Mouse (Mus musculus): ENCODE results near the gene Gpt2.

Gpt2 gene

DNA sequence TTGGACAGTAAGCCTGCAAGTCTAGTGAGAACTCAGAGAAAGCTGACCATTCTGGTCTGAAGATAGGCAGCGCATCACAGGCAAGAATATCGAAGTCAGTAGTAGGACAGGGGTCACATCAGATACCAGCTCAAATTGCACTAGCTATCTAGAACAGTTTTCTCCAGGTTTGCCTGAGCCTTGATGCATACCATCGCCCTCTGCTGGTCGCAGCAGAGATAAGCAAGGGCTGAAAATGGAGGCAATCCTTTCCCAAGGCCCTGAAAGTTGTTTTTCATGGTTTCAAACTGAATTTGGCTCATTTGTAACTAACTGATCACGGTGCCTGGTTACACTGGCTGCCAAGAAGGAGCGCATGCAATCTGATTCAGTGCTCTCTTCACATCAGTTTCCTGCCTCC, 33.7 kb downstream of the Gpt2 start:
- in situ Hi-C loops (cut with MboI), result no loop called here

GRCm38 (mm10) chr8:85528959-85529358, 36.6 kb downstream of the Gpt2 start:
- in situ Hi-C loops (cut with MboI), result no loop called here

- in situ Hi-C loops (cut with MboI), result no loop called here
Measured at GRCm38 (mm10) chr8:85530717-85531116, 38.3 kb downstream of the Gpt2 start.

DNA sequence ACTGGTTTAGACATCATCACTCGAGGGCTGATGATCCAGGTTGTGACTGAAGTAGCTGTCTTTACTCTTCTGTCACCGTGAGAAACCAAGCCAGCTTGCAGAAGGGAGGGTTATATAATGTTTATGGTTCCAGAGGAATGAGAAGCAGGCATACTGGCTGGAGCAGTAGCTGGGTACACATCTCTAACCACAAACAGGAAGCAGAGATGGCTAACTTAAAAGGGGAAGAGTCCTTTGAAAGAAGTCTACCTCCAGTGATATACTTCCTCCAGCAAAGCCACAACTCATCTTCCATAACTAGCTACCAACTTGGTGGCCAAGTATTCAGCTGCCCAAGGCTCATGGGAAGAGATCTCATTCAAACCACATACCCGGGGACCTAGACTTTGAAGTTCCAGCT, 39.1 kb downstream of the Gpt2 start:
- in situ Hi-C loops (cut with MboI), result no loop called here

DNA sequence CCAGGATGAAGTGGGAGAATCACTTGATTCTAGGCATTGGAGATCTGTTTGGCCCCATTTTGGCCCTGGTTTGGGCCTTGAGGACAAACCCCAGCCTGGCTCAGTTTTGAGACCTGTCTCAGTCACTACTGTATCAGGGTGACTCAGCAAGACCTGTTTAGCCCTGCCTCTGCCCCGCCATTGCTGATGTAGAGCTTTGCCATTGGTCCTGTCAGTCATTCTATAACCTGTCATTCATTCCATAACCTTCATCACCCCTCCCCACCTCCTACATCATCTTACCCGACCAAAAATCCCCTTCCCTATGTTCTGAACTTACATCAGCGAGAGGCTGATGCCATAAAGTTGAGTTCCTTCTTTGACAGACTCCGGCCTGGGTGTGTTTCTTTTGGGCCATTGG, 40.5 kb downstream of the Gpt2 start:
- in situ Hi-C loops (cut with MboI), result no loop called here

DNA sequence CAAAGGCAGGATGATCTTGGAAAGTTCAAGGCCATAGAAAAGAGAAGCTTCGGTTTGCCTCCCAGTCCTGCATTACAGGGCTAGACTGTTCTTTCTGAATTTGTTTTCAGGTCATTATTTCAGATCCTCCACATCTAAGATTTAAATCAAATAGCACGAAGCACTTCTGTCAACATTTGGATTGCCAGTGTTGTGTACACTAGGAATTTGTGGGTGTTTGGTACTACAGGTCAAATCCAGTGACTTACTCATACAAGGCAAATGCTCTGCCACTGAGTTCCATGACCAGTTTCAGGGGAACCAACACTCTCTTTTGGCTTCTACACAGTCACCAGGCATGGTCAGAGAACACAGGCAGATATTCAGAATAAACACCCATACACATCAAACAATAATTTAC, 41.1 kb downstream of the Gpt2 start:
- in situ Hi-C loops (cut with MboI), result no loop called here

DNA sequence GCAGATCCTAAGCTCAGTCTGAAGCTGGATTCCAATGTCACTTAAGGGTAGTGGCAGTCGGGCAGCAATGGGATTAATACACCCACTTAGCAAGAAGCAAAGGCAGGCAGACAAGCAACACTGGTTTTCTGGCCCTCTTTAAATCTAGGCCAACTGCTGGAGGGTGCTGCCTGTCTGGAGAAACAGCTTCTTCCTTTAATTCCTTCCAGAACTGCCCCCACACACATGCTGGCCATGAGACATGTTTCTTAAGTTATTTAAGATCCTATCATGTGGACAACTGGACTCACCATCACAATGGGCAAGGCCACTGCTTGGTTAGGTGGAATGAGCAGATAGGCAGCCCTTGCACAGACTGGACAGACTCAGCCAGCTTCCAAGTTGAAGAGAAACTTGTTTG, 41.8 kb downstream of the Gpt2 start:
- in situ Hi-C loops (cut with MboI), result no loop called here

DNA sequence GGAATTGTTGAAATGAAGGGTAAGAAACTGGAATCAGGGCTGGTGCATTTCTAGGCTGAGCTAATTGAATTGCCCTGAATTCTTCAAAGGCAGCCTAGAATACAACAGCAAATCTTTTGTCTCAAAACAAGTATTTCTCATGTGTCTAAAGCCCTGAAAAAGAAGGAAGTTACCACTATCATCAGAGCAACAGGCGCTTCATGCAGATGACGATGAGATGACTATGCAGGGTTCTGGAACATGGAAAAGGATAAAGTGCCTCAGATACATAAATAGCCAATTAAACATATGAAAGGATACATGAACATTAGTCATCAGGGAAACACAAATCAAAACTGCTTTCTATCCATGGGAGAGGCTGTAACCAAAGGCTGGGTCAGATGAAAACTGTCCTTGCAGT, 44.0 kb downstream of the Gpt2 start:
- in situ Hi-C loops (cut with MboI), result no loop called here

- in situ Hi-C loops (cut with MboI), result no loop called here
Measured at GRCm38 (mm10) chr8:85551934-85552333, 59.6 kb downstream of the Gpt2 start.

- in situ Hi-C loops (cut with MboI), result no loop called here
Measured at GRCm38 (mm10) chr8:85554391-85555180, 62.2 kb downstream of the Gpt2 start.

GRCm38 (mm10) chr8:85555181-85556145, 63.1 kb downstream of the Gpt2 start, which contains the start of gene Dnaja2:
TSS of gene Dnaja2 (minus strand) at chr8:85555344.
- in situ Hi-C loops (cut with MboI), result no loop called here

- in situ Hi-C loops (cut with MboI), result no loop called here
Measured at GRCm38 (mm10) chr8:85556986-85557600, 64.7 kb downstream of the Gpt2 start.

DNA sequence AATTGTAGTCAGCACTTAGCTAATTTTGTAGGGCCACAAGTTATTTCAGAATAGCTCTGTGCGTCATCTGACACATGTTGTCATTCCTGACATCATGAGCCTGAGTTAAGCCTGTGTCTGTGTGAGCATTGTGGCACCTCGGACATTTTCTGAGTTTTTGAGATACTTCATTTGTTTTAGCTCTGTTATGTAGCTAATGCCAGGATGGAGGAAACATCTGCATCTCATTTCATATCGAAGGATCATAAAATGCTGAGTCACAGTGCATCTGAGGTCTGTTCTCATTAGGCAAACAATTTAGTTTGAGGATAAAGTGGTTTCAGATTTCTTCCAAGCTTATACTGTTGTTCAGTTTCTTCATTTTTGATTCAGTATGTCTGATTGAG, 65.2 kb downstream of the Gpt2 start:
- in situ Hi-C loops (cut with MboI), result no loop called here

GRCm38 (mm10) chr8:85559201-85559600, 66.8 kb downstream of the Gpt2 start:
- in situ Hi-C loops (cut with MboI), result no loop called here

GRCm38 (mm10) chr8:85559966-85560365, 67.6 kb downstream of the Gpt2 start:
- in situ Hi-C loops (cut with MboI), result no loop called here

DNA sequence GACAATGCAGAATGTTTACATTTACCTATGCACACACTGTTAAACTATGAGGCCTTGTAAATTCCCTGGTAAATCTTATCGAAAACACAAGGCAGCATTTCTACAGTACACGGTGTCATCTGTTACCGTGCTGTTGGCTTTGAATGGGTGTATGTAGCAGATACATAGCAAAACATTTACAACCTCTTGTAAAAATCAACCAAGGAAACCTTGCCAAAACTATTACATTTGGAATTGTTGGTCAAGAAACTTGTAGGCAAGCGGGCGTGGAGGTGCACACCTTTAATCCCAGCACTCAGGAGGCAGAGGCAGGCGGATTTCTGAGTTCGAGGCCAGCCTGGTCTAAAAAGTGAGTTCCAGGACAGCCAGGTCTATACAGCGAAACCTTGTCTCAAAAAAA, 71.0 kb downstream of the Gpt2 start:
- in situ Hi-C loops (cut with MboI), result no loop called here

DNA sequence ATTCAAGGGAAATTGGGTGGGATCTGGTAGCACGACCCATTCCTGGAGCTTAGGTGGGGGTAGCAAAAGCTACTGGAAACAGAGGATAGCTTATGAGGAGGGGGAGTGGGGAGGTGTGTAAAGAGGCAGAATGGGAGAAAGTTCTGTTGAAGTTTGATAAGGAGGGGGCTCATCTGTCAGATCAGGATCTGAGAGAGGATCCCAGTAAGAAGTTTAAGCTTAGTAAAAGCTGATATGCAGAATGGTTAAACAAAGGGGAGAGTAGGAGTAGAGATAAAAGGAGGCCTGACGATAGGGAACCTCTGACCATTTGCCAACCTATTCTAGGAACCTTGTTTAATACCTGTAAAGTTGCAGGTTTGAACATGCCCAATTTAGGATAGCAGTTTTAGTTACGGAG, 72.8 kb downstream of the Gpt2 start:
- in situ Hi-C loops (cut with MboI), result no loop called here

GRCm38 (mm10) chr8:85567801-85568200, 75.4 kb downstream of the Gpt2 start:
- in situ Hi-C loops (cut with MboI), result no loop called here

DNA sequence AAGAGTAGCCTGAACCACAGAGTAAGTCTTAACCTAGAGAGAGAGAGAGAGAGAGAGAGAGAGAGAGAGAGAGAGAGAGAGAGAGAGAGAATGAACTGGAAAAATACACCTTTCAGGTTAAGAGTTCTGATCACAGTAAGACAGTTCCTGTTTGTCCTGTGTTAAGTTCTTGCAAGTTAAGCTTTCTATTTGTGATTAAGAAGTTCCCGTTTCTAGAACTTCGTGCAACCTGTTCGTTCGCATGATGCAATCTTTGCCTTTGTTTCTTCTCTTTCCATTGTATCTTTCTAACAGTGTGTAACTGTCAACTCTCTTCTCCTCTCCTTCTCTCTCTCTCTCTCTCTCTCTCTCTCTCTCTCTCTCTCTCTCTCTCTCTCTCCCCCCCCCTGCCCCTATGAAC, 78.1 kb downstream of the Gpt2 start:
- in situ Hi-C loops (cut with MboI), result no loop called here

DNA sequence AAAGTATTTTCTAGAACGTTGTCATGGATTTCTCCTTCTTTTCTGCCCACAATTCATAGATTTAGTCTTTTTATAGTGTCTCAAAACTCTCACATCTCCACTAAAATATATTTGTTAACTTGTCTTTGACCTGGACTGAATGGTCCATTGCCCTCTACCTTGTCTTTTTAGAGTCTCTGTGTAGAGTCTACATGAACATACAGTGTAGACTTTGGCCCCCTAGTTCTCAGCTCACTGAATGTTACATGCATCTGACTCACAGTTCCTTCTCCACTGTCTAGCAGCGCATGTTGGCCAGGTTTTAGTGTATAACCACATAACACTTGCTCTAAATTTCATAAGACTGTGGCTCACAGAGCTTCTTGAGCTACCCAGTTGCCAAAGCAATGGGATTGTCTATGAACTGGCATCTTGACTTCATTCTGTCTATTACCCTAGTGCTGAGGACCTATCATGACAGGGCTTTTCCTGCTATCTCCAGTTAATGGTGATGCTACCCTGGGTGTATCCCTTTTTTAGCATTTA, 81.7 kb downstream of the Gpt2 start:
- in situ Hi-C loops (cut with MboI), result no loop called here
